Mouse (Mus musculus): Measurements from ENCODE around the gene Gdf1. TPM values are rescaled to one million over a fixed set of nuclear protein-coding genes. Genes with fewer than 3 reads are reported as not detected.

Gdf1 gene
- polyA plus RNA-seq, 1 experiment from 2014 or later: not detected

- Histone ChIP-seq H3K27ac (replicated peaks; ENCODE audit: low read depth, low read length) (peak overlapping the region; percentile 81), H3K36me3 (ENCODE audit: control insufficient read depth, insufficient read depth, low read length) (peaks cover 9% of the 10 kb centered on the region; the same call in 1 of the 2 replicates), H3K27me3 (ENCODE audit: control insufficient read depth, insufficient read depth, low read length) (no peaks in the 10 kb centered on the region), H3K4me1 (ENCODE audit: control insufficient read depth, insufficient read depth, low read length) (peaks cover 30% of the 10 kb centered on the region), H3K4me3 (replicated peaks; ENCODE audit: low read depth, low read length) (peak overlapping the region; percentile 94), H3K4me2 (ENCODE audit: low read length) (peak overlapping the region; percentile 99), H3K9ac (replicated peaks; ENCODE audit: low read length) (peak overlapping the region; percentile 97), H3K9me3 (ENCODE audit: control insufficient read depth, low read length) (no peaks in the 10 kb centered on the region)
- ATAC-seq (ENCODE audit: low FRiP score, low TSS enrichment) (peak; percentile 64), DNase-seq (no peak)
- under 1% methylated on average over 61 of the region's 64 CpGs for WGBS
Measured at GRCm38 (mm10) chr8:70352657-70353151, 23.1 kb downstream of the Gdf1 start.

DNA sequence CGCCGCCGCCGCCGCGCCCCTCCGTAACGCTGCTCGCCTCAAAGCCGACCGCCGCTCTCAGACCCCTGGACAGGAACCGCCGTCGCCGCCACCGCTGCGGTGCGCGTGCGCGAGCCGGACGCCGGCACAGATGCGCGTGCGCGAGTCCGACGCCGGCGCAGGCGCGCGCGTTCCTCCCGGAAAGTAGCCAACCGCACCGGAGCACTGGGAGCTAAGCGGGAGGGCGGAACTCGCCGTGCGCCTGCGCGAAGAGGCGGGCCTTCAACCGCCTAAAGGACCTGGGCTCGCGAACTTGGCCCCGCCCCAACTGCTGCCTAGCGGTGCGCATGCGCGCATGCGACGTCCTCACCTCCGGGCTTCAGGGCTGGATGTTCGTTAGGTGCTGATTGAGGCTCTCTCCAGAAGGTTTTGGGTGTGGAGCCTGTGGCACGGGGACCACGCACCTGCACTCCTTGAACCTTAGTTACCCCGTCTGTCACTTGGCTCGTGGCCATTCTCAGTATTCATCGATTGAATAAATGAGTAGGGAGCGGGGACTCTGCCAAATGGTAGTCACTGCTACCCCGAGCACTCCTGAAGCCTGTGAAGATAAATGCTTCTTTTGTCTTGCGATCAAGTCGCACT is 23.7 kb downstream of the Gdf1 start, which contains the start of gene Upf1:
Gene Upf1, minus strand, starts transcription at position 85 of the 624 bp plus-strand sequence.
- Histone ChIP-seq H3K27me3 (ENCODE audit: control insufficient read depth, insufficient read depth, low read length) (no peaks in the 10 kb centered on the region), H3K9ac (replicated peaks; ENCODE audit: low read length) (peak within 1 kb of the TSS; percentile 97), H3K9me3 (ENCODE audit: control insufficient read depth, low read length) (no peaks in the 10 kb centered on the region), H3K27ac (replicated peaks; ENCODE audit: low read depth, low read length) (peak within 1 kb of the TSS; percentile 81), H3K4me3 (replicated peaks; ENCODE audit: low read depth, low read length) (peak within 1 kb of the TSS; percentile 94), H3K4me2 (ENCODE audit: low read length) (peak within 1 kb of the TSS; percentile 99), H3K36me3 (ENCODE audit: control insufficient read depth, insufficient read depth, low read length) (peaks cover 7% of the 10 kb centered on the region; the same call in 1 of the 2 replicates), H3K4me1 (ENCODE audit: control insufficient read depth, insufficient read depth, low read length) (peaks cover 30% of the 10 kb centered on the region)
- DNase-seq: peak; percentile 100
- peak; percentile 92 for ATAC-seq (ENCODE audit: low FRiP score, low TSS enrichment)
- under 1% methylated on average over 69 of the region's 69 CpGs for WGBS

DNA sequence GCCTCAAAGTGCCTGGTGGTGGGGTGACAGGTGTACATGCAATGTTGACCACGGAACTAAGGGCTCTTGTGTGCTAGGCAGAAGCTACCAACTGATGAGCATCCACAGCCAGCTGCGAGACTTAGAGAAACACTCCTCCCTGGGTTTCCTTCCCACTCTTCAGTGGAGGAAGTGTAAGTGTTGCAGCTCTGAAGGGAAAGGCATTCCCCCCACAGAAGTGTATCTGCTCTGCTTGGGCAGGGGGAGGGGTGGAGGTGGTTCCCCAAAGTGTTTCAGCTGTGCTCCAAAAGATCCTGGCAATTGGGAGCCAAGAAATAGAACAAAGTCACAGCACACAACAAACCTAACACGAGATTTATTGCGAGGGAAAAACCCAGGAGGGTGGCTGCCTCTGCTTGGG is 24.4 kb downstream of the Gdf1 start:
- peak overlapping the region; percentile 77 for H3K27ac ChIP-seq (replicated peaks; ENCODE audit: low read depth, low read length)
- no peaks in the 10 kb centered on the region for H3K9me3 ChIP-seq (ENCODE audit: control insufficient read depth, low read length)
- DNase-seq: no peak
- H3K4me2 ChIP-seq (ENCODE audit: low read length): peak overlapping the region; percentile 99
- 0 out of 2 replicates have a peak, but pooled peaks have one; percentile 9 for ATAC-seq (ENCODE audit: low FRiP score, low TSS enrichment)
- H3K4me3 ChIP-seq (replicated peaks; ENCODE audit: low read depth, low read length): peak overlapping the region; percentile 94
- peaks cover 30% of the 10 kb centered on the region for H3K4me1 ChIP-seq (ENCODE audit: control insufficient read depth, insufficient read depth, low read length)
- peak overlapping the region; percentile 67 for H3K9ac ChIP-seq (replicated peaks; ENCODE audit: low read length)
- H3K27me3 ChIP-seq (ENCODE audit: control insufficient read depth, insufficient read depth, low read length): no peaks in the 10 kb centered on the region
- peaks cover 5% of the 10 kb centered on the region; the same call in 1 of the 2 replicates for H3K36me3 ChIP-seq (ENCODE audit: control insufficient read depth, insufficient read depth, low read length)
- WGBS: 74% methylated on average over 4 of the region's 4 CpGs

DNA sequence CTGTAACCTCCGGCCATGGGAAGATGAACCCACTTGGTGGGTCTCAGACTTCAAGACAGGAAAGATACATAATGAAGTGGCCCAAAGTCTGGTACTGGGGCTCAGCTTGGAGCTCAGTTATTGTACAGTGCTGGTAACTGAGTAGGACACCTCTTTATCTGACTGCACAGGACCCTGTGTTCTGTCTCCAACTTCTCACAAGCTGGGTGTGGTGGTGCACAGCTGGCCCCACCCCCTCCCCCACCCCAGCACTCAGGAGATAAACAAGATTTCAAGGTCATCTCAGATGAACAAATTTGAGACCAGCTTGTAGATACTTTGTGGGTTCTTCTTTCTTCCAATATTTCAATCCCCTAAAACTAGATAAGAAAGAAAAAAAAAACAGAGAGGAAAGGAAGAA is 26.5 kb downstream of the Gdf1 start:
- H3K27ac ChIP-seq (replicated peaks; ENCODE audit: low read depth, low read length): no peak overlapping the region
- no peak for ATAC-seq (ENCODE audit: low FRiP score, low TSS enrichment)
- 89% methylated on average over 1 of the region's 1 CpGs for WGBS

DNA sequence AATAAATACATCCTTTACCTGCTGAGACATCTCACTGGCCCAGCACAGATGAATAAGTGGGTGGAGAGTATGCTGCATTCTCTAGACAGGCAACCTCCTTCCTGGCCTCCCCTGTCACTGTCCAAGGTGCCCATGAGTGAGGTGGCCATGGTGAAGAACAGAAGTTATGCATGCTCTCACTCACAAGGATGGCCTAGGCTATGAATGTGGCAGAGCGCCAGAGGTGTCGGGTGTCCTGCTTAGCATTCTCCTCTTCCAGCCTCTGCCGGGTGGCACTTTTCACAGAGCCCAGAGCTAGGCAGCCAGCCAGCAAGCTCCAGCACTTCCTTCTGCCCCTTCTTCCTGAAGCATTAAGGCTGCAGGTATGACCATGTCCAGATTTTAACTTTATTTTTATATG is 29.8 kb downstream of the Gdf1 start:
- Histone ChIP-seq H3K4me3 (replicated peaks; ENCODE audit: low read depth, low read length) (no peak overlapping the region), H3K4me2 (ENCODE audit: low read length) (no peak overlapping the region), H3K9ac (replicated peaks; ENCODE audit: low read length) (no peak overlapping the region), H3K9me3 (ENCODE audit: control insufficient read depth, low read length) (no peaks in the 10 kb centered on the region), H3K27ac (replicated peaks; ENCODE audit: low read depth, low read length) (no peak overlapping the region), H3K4me1 (ENCODE audit: control insufficient read depth, insufficient read depth, low read length) (no peaks in the 10 kb centered on the region), H3K36me3 (ENCODE audit: control insufficient read depth, insufficient read depth, low read length) (no peaks in the 10 kb centered on the region), H3K27me3 (ENCODE audit: control insufficient read depth, insufficient read depth, low read length) (no peaks in the 10 kb centered on the region)
- peak; percentile 34 for DNase-seq
- ATAC-seq (ENCODE audit: low FRiP score, low TSS enrichment): no peak
- 27% methylated on average over 3 of the region's 3 CpGs for WGBS

More for the DNA sequence above, 26.5 kb downstream of the Gdf1 start:
- no peaks in the 10 kb centered on the region for H3K9me3 ChIP-seq (ENCODE audit: control insufficient read depth, low read length)
- no peaks in the 10 kb centered on the region for H3K36me3 ChIP-seq (ENCODE audit: control insufficient read depth, insufficient read depth, low read length)
- H3K27me3 ChIP-seq (ENCODE audit: control insufficient read depth, insufficient read depth, low read length): no peaks in the 10 kb centered on the region
- peaks cover 20% of the 10 kb centered on the region for H3K4me1 ChIP-seq (ENCODE audit: control insufficient read depth, insufficient read depth, low read length)
- H3K4me3 ChIP-seq (replicated peaks; ENCODE audit: low read depth, low read length): no peak overlapping the region
- DNase-seq: no peak
- H3K9ac ChIP-seq (replicated peaks; ENCODE audit: low read length): no peak overlapping the region
- no peak overlapping the region for H3K4me2 ChIP-seq (ENCODE audit: low read length)

- 48% methylated on average over 4 of the region's 4 CpGs for WGBS
- ATAC-seq (ENCODE audit: low FRiP score, low TSS enrichment) (no peak), DNase-seq (no peak)
- H3K27ac ChIP-seq (replicated peaks; ENCODE audit: low read depth, low read length): no peak overlapping the region
- no peaks in the 10 kb centered on the region for H3K36me3 ChIP-seq (ENCODE audit: control insufficient read depth, insufficient read depth, low read length)
- no peaks in the 10 kb centered on the region for H3K27me3 ChIP-seq (ENCODE audit: control insufficient read depth, insufficient read depth, low read length)
- H3K4me3 ChIP-seq (replicated peaks; ENCODE audit: low read depth, low read length): no peak overlapping the region
- H3K4me2 ChIP-seq (ENCODE audit: low read length): no peak overlapping the region
- H3K9ac ChIP-seq (replicated peaks; ENCODE audit: low read length): no peak overlapping the region
- no peaks in the 10 kb centered on the region for H3K9me3 ChIP-seq (ENCODE audit: control insufficient read depth, low read length)
- H3K4me1 ChIP-seq (ENCODE audit: control insufficient read depth, insufficient read depth, low read length): no peaks in the 10 kb centered on the region
Measured at GRCm38 (mm10) chr8:70360769-70361168, 31.2 kb downstream of the Gdf1 start.

- H3K4me2 ChIP-seq (ENCODE audit: low read length): no peak overlapping the region
- H3K4me1 ChIP-seq (ENCODE audit: control insufficient read depth, insufficient read depth, low read length): no peaks in the 10 kb centered on the region
- H3K27me3 ChIP-seq (ENCODE audit: control insufficient read depth, insufficient read depth, low read length): no peaks in the 10 kb centered on the region
- no peaks in the 10 kb centered on the region for H3K36me3 ChIP-seq (ENCODE audit: control insufficient read depth, insufficient read depth, low read length)
- no peaks in the 10 kb centered on the region for H3K9me3 ChIP-seq (ENCODE audit: control insufficient read depth, low read length)
- no peak overlapping the region for H3K27ac ChIP-seq (replicated peaks; ENCODE audit: low read depth, low read length)
- H3K9ac ChIP-seq (replicated peaks; ENCODE audit: low read length): no peak overlapping the region
- ATAC-seq (ENCODE audit: low FRiP score, low TSS enrichment): no peak
- H3K4me3 ChIP-seq (replicated peaks; ENCODE audit: low read depth, low read length): no peak overlapping the region
- DNase-seq: no peak
- WGBS: 75% methylated on average over 10 of the region's 10 CpGs
Measured at GRCm38 (mm10) chr8:70361484-70362032, 31.9 kb downstream of the Gdf1 start.

DNA sequence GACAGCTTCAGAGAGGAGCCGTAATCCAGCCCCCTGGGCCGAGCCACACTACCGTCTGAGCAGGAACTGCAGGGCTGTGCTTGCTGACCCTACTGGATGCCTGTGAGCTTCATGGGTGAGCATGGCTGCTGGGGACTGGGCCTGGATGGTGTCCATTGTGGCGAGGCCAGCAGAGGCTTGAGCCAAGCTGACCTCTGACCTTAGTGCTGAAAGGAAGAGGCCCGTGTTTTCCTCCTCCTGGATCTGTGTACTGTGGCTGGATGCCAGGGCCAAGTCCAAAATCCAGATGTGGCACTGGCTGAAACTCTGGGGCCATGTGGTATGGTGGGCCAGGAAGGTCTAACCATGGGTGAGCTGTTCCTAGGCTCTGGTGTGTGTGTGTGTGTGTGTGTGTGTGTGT is 34.4 kb downstream of the Gdf1 start:
- H3K27ac ChIP-seq (replicated peaks; ENCODE audit: low read depth, low read length): no peak overlapping the region
- no peak overlapping the region for H3K4me2 ChIP-seq (ENCODE audit: low read length)
- DNase-seq: no peak
- no peaks in the 10 kb centered on the region for H3K27me3 ChIP-seq (ENCODE audit: control insufficient read depth, insufficient read depth, low read length)
- ATAC-seq (ENCODE audit: low FRiP score, low TSS enrichment): no peak
- no peaks in the 10 kb centered on the region for H3K36me3 ChIP-seq (ENCODE audit: control insufficient read depth, insufficient read depth, low read length)
- no peak overlapping the region for H3K9ac ChIP-seq (replicated peaks; ENCODE audit: low read length)
- WGBS: 22% methylated on average over 5 of the region's 5 CpGs
- H3K4me3 ChIP-seq (replicated peaks; ENCODE audit: low read depth, low read length): no peak overlapping the region
- no peaks in the 10 kb centered on the region for H3K4me1 ChIP-seq (ENCODE audit: control insufficient read depth, insufficient read depth, low read length)
- no peaks in the 10 kb centered on the region for H3K9me3 ChIP-seq (ENCODE audit: control insufficient read depth, low read length)

GRCm38 (mm10) chr8:70366588-70366987 is 37.0 kb downstream of the Gdf1 start:
- Histone ChIP-seq H3K27ac (replicated peaks; ENCODE audit: low read depth, low read length) (no peak overlapping the region), H3K9ac (replicated peaks; ENCODE audit: low read length) (no peak overlapping the region)
- 72% methylated on average over 5 of the region's 5 CpGs for WGBS

More at GRCm38 (mm10) chr8:70366588-70366987, 37.0 kb downstream of the Gdf1 start:
- Histone ChIP-seq H3K27me3 (ENCODE audit: control insufficient read depth, insufficient read depth, low read length) (peaks cover 3% of the 10 kb centered on the region; the same call in 1 of the 2 replicates), H3K9me3 (ENCODE audit: control insufficient read depth, low read length) (no peaks in the 10 kb centered on the region), H3K4me3 (replicated peaks; ENCODE audit: low read depth, low read length) (no peak overlapping the region), H3K36me3 (ENCODE audit: control insufficient read depth, insufficient read depth, low read length) (no peaks in the 10 kb centered on the region), H3K4me1 (ENCODE audit: control insufficient read depth, insufficient read depth, low read length) (no peaks in the 10 kb centered on the region), H3K4me2 (ENCODE audit: low read length) (no peak overlapping the region)
- ATAC-seq (ENCODE audit: low FRiP score, low TSS enrichment) (no peak), DNase-seq (no peak)

Data from midbrain, embryonic 14.5 days (tissue).